18 mouse cellular contexts compared by ENCODE assay signal in the genomic region with DNA sequence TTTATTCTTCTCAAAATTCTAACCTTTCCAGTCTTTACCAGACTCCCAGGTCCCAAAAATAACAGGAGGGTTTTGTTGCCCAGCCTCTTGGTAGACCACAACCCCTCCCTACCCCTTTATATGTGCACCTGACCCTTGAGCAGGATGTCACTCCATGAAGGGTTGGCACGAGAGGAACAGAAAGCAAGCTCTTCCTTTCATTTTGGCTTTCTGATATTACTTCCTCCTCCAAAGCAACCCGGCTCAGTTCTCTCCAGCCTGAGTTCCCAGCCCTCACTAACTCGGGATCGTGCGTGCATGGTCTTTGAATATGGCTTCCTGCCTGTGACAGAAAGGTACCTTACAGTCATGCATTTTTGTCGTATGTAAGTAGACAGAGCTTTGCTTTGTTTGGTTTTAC.
DNase-seq lines count a peak whose midpoint lies in the region; ATAC-seq and TF ChIP-seq lines count a peak whose summit lies in the region.
"Had no signal": no experiment of that assay in that cellular context is flagged by ENCODE, and none has a peak within 500 bp of the region (broad histone marks: within the 10 kb centered on the region; RNA-seq: fewer than 3 reads in every experiment).

No protein-coding gene starts in this region.

- TF ChIP-seq POLR2A in spleen, adult 2 months (IDR thresholded peaks at IDR 0.05; ENCODE audit: low read depth, low read length), result no peak

- ATAC-seq in forebrain, embryonic 14.5 days, result no peak
- no peak for ATAC-seq in forebrain, embryonic 15.5 days (replicated peaks)
- peak; percentile 91 for ATAC-seq in granulocyte monocyte progenitor cell, adult 5-6 weeks (replicated peaks; ENCODE audit: poor library complexity, severe bottlenecking)
- 0 out of 2 replicates have a peak, but pooled peaks have one; percentile 6 for ATAC-seq in neutrophil, adult 5-6 weeks (ENCODE audit: extremely low read depth, insufficient number of reproducible peaks, low FRiP score, poor library complexity, severe bottlenecking)
- no peak for ATAC-seq in kidney, embryonic 15.5 days (replicated peaks; ENCODE audit: low FRiP score)

- TF ChIP-seq CTCF in spleen, adult 2 months (IDR thresholded peaks at IDR 0.05; ENCODE audit: extremely low read depth, insufficient read depth, insufficient read length, insufficient replicate concordance), result no peak

- no peak for DNase-seq in forebrain, embryonic 14.5 days (ENCODE audit: low spot score)
- peak in 1 of 2 experiments; percentile 11 for DNase-seq in spleen, adult 2 months (ENCODE audit: low read depth in 1 of 2, low spot score in 2 of 2)
- DNase-seq in spleen, adult 12 weeks (ENCODE audit: low spot score), result no peak
- DNase-seq in layer of hippocampus, postnatal 14 days (ENCODE audit: low spot score in 2 of 2), result no peak
- DNase-seq: adrenal gland, postnatal 14 days; heart, adult 11 months; heart, postnatal 10 days; kidney, adult 11 months; kidney, postnatal 36 days; left cerebral cortex, postnatal 4 days; spleen, adult 18-20 months; thymus, adult 2 months had no signal

- H3K4me2 ChIP-seq in forebrain, embryonic 14.5 days (ENCODE audit: low read length), result no peak overlapping the region
- H3K4me2 ChIP-seq in forebrain, embryonic 15.5 days (replicated peaks), result no peak overlapping the region
- H3K4me2 ChIP-seq in kidney, embryonic 15.5 days, result no peak overlapping the region
- H3K4me2 ChIP-seq: liver, embryonic 15.5 days had no signal

- 44% methylated on average over 6 of the region's 6 CpGs for WGBS in forebrain, embryonic 14.5 days
- 49% methylated on average over 6 of the region's 6 CpGs for WGBS in forebrain, embryonic 15.5 days
- 9% methylated on average over 6 of the region's 6 CpGs for WGBS in spleen, adult 2 months
- 63% methylated on average over 6 of the region's 6 CpGs for WGBS in kidney, embryonic 15.5 days

- H3K27ac ChIP-seq in forebrain, embryonic 14.5 days (ENCODE audit: low read depth, low read length), result peak overlapping the region; percentile 44; the same call in 1 of the 2 replicates
- H3K27ac ChIP-seq in forebrain, embryonic 15.5 days (replicated peaks), result no peak overlapping the region; the same call in 1 of the 2 replicates
- no peak overlapping the region for H3K27ac ChIP-seq in spleen, adult 2 months (ENCODE audit: insufficient read depth, low read length)
- H3K27ac ChIP-seq in kidney, embryonic 15.5 days, result no peak overlapping the region
- H3K27ac ChIP-seq: liver, embryonic 15.5 days had no signal

- H3K9me3 ChIP-seq in forebrain, embryonic 14.5 days (replicated peaks; ENCODE audit: control insufficient read depth, low read length), result no peaks in the 10 kb centered on the region
- no peaks in the 10 kb centered on the region for H3K9me3 ChIP-seq in forebrain, embryonic 15.5 days
- H3K9me3 ChIP-seq in kidney, embryonic 15.5 days (replicated peaks), result no peaks in the 10 kb centered on the region
- H3K9me3 ChIP-seq: G1E; liver, embryonic 15.5 days had no signal

- H3K4me3 ChIP-seq in forebrain, embryonic 14.5 days (ENCODE audit: low read depth, low read length), result no peak overlapping the region
- no peak overlapping the region for H3K4me3 ChIP-seq in forebrain, embryonic 15.5 days
- H3K4me3 ChIP-seq in spleen, adult 2 months (ENCODE audit: extremely low read depth, insufficient read depth, insufficient read length), result peak overlapping the region; percentile 31; the same call in 1 of the 2 replicates
- H3K4me3 ChIP-seq in kidney, embryonic 15.5 days (replicated peaks), result no peak overlapping the region
- H3K4me3 ChIP-seq: liver, embryonic 15.5 days had no signal

- no peaks in the 10 kb centered on the region for H3K27me3 ChIP-seq in forebrain, embryonic 14.5 days (replicated peaks; ENCODE audit: control insufficient read depth, insufficient read depth, low read length)
- no peaks in the 10 kb centered on the region for H3K27me3 ChIP-seq in forebrain, embryonic 15.5 days
- H3K27me3 ChIP-seq in spleen, adult 2 months (ENCODE audit: control insufficient read depth, insufficient read depth, low read length), result no peaks in the 10 kb centered on the region
- H3K27me3 ChIP-seq in kidney, embryonic 15.5 days, result no peaks in the 10 kb centered on the region
- H3K27me3 ChIP-seq: liver, embryonic 15.5 days had no signal

- no peak overlapping the region for H3K9ac ChIP-seq in forebrain, embryonic 14.5 days (ENCODE audit: low read length)
- no peak overlapping the region for H3K9ac ChIP-seq in forebrain, embryonic 15.5 days (replicated peaks)
- H3K9ac ChIP-seq in kidney, embryonic 15.5 days, result no peak overlapping the region
- H3K9ac ChIP-seq: liver, embryonic 15.5 days had no signal

- H3K4me1 ChIP-seq in forebrain, embryonic 14.5 days (ENCODE audit: control insufficient read depth, insufficient read depth, low read length), result peaks cover 4% of the 10 kb centered on the region
- peaks cover 5% of the 10 kb centered on the region for H3K4me1 ChIP-seq in forebrain, embryonic 15.5 days
- H3K4me1 ChIP-seq in spleen, adult 2 months (ENCODE audit: control insufficient read depth, insufficient read depth, insufficient read length), result peaks cover 3% of the 10 kb centered on the region; the same call in 1 of the 2 replicates
- no peaks in the 10 kb centered on the region for H3K4me1 ChIP-seq in kidney, embryonic 15.5 days
- H3K4me1 ChIP-seq: liver, embryonic 15.5 days had no signal

- H3K36me3 ChIP-seq in forebrain, embryonic 14.5 days (ENCODE audit: control insufficient read depth, insufficient read depth, low read length), result no peaks in the 10 kb centered on the region
- H3K36me3 ChIP-seq in forebrain, embryonic 15.5 days, result no peaks in the 10 kb centered on the region
- H3K36me3 ChIP-seq in spleen, adult 2 months (ENCODE audit: control insufficient read depth, insufficient read depth, low read length), result no peaks in the 10 kb centered on the region
- H3K36me3 ChIP-seq in kidney, embryonic 15.5 days, result no peaks in the 10 kb centered on the region
- H3K36me3 ChIP-seq: liver, embryonic 15.5 days had no signal

Comparison
In these comparisons a context has a peak if more than half of its experiments do, and no peak if none do; other contexts are left out.
1. ATAC-seq: peak in granulocyte monocyte progenitor cell, adult 5-6 weeks (single experiment) and neutrophil, adult 5-6 weeks (single experiment); none in forebrain, embryonic 14.5 days (single experiment), forebrain, embryonic 15.5 days (single experiment) and kidney, embryonic 15.5 days (single experiment).